Mouse (Mus musculus): ENCODE results near the gene Cfap61. TPM values are rescaled to one million over a fixed set of nuclear protein-coding genes. Genes with fewer than 3 reads are reported as not detected.

Gene Cfap61
- polyA plus RNA-seq, 1 experiment from 2014 or later = 1.2 TPM

GRCm38 (mm10) chr2:146107980-146108379 lies 173.4 kb downstream of the Cfap61 start:
- no peak for ATAC-seq (ENCODE audit: borderline replicate concordance, extremely low read depth, low FRiP score, low TSS enrichment)
- no peak overlapping the region for H3K27ac ChIP-seq
- WGBS = 89% methylated on average over 4 of the region's 4 CpGs

DNA sequence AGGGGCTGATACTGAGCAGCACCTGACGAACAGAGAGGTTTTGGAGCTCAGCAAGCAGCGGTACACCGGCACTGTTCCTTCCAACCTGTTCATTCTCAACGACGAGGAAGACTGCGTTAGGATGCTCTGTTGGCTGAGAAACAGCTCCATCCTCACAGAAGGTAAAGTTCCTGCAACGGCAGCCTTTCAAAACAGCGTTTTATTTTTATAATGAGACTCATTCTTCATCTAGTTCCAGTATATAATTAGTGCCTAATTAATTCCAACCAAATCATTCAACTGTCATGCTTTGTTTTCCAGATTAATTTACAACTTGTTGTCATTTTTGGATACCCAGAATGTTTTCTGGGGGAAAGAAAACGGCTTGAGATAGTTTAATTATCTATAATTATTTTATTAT lies 175.3 kb downstream of the Cfap61 start:
- H3K4me3 ChIP-seq = no peak overlapping the region
- WGBS = 76% methylated on average over 9 of the region's 9 CpGs
- H3K27me3 ChIP-seq = no peaks in the 10 kb centered on the region
- no peak overlapping the region for H3K27ac ChIP-seq
- H3K9ac ChIP-seq = no peak overlapping the region
- H3K4me2 ChIP-seq = no peak overlapping the region
- H3K4me1 ChIP-seq = no peaks in the 10 kb centered on the region
- H3K36me3 ChIP-seq = no peaks in the 10 kb centered on the region
- no peak for ATAC-seq (ENCODE audit: borderline replicate concordance, extremely low read depth, low FRiP score, low TSS enrichment)
- H3K9me3 ChIP-seq = no peaks in the 10 kb centered on the region

More at GRCm38 (mm10) chr2:146107980-146108379, 173.4 kb downstream of the Cfap61 start:
- no peaks in the 10 kb centered on the region for H3K9me3 ChIP-seq
- H3K4me3 ChIP-seq = no peak overlapping the region
- no peaks in the 10 kb centered on the region for H3K27me3 ChIP-seq
- no peaks in the 10 kb centered on the region for H3K4me1 ChIP-seq
- no peaks in the 10 kb centered on the region for H3K36me3 ChIP-seq
- H3K4me2 ChIP-seq = no peak overlapping the region
- H3K9ac ChIP-seq = no peak overlapping the region

DNA sequence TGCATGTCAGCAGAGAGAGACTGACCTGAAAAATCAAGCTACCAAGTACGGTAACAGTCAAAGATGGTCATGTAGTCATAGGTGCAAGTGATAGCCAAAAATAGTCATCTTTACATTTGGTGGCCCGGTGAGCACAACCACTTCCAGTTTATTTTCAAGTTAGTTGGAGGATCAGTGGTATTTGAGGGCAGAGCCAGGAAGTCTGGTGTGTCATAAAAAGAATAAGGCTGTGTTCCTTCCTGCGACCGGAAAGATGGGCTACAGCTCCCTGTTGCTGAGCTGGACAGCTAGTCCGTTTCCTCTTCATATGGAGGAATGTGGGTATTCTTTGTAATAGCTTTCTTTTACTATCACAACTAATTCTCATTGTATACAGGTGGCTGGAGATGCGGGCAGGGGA lies 181.7 kb downstream of the Cfap61 start:
- no peak overlapping the region for H3K27ac ChIP-seq
- no peaks in the 10 kb centered on the region for H3K36me3 ChIP-seq
- no peak overlapping the region for H3K4me2 ChIP-seq
- no peaks in the 10 kb centered on the region for H3K4me1 ChIP-seq
- no peak overlapping the region for H3K9ac ChIP-seq
- WGBS = 81% methylated on average over 6 of the region's 6 CpGs
- H3K4me3 ChIP-seq = no peak overlapping the region
- no peaks in the 10 kb centered on the region for H3K9me3 ChIP-seq
- no peaks in the 10 kb centered on the region for H3K27me3 ChIP-seq
- no peak for ATAC-seq (ENCODE audit: borderline replicate concordance, extremely low read depth, low FRiP score, low TSS enrichment)

DNA sequence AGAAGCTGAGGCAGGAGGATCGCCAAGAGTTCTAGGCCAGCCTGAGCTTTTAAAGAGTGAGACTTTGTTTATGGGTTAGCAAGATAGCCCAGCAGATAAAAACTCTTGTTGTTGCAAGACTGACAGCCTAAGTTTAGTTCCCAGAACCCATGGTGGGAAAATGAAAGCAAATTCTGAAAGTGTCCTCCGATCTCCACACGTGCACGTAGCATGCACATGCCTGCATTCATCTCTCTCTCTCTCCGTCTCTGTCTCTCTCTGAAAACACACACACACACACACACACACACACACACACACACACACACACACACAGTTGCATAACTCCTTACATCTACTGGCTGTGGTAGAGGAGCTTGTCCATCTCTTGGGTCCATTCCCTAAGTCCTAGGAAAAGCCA lies 182.1 kb downstream of the Cfap61 start:
- no peak for ATAC-seq (ENCODE audit: borderline replicate concordance, extremely low read depth, low FRiP score, low TSS enrichment)
- Histone ChIP-seq H3K4me1 (no peaks in the 10 kb centered on the region), H3K9me3 (no peaks in the 10 kb centered on the region), H3K4me3 (no peak overlapping the region), H3K9ac (no peak overlapping the region), H3K27ac (no peak overlapping the region), H3K36me3 (no peaks in the 10 kb centered on the region), H3K4me2 (no peak overlapping the region), H3K27me3 (no peaks in the 10 kb centered on the region)
- WGBS = 96% methylated on average over 4 of the region's 5 CpGs

DNA sequence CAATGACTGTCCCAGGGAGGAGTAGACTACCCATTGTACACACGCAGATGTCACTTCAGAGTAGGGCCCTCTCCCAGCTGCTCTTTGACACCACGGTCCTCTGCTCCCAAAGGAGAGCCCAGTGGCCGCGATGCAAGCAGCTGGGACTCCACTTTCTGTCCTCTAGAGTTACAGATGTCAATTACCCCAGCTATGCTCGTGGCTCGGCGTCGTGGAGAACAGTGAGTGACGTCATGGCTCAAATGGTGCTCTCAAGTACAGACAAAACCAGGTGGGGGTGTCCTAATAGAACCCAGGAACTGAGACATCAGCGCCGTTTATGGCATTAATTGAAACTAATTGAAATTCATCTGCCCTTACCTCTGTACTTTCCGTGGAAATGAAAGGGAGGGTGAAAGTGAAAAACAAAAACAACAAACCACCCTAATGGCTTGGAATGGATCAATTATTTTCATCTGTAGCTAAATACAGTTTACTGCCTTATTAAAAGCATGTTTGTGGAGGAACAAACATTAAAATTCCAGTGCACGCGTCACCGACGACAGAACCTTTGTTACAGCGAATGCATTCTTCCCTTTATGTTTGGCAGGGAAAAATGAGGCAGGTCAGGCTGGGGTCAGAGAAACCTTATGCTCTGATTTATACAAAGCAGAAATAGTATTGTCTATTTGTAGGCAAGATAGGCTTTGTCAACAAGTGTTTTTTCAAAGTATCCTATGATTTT lies 182.8 kb downstream of the Cfap61 start:
- no peaks in the 10 kb centered on the region for H3K36me3 ChIP-seq
- H3K9me3 ChIP-seq = no peaks in the 10 kb centered on the region
- H3K4me1 ChIP-seq = no peaks in the 10 kb centered on the region
- no peaks in the 10 kb centered on the region for H3K27me3 ChIP-seq
- no peak overlapping the region for H3K27ac ChIP-seq
- no peak for ATAC-seq (ENCODE audit: borderline replicate concordance, extremely low read depth, low FRiP score, low TSS enrichment)
- H3K9ac ChIP-seq = no peak overlapping the region
- WGBS = 66% methylated on average over 17 of the region's 17 CpGs
- H3K4me3 ChIP-seq = no peak overlapping the region
- no peak overlapping the region for H3K4me2 ChIP-seq

GRCm38 (mm10) chr2:146117915-146118403 lies 183.4 kb downstream of the Cfap61 start:
- Histone ChIP-seq H3K9ac (no peak overlapping the region), H3K27me3 (no peaks in the 10 kb centered on the region), H3K4me1 (no peaks in the 10 kb centered on the region), H3K4me3 (no peak overlapping the region), H3K27ac (no peak overlapping the region), H3K4me2 (no peak overlapping the region), H3K9me3 (no peaks in the 10 kb centered on the region), H3K36me3 (no peaks in the 10 kb centered on the region)
- WGBS = 58% methylated on average over 3 of the region's 3 CpGs
- ATAC-seq (ENCODE audit: borderline replicate concordance, extremely low read depth, low FRiP score, low TSS enrichment) = no peak

DNA sequence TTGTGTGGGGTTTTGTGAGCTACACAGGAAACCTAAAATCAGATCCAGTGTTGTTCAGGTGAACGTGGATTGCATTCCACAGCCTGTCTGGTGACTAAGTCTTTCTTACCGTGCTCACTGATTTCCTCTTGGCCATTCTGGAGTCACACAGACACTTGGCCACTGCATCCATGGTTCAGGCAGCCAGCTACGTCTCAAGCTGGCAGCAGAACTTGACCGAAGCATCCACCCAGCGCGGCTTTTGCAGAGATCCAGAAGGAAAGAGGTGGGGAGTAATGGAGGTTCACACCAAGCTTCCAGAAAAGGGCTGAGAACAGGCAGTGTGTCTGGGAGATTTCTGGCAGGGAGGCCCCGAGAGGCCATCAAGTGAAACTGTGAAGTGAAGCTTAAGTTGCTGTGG lies 187.0 kb downstream of the Cfap61 start:
- no peaks in the 10 kb centered on the region for H3K36me3 ChIP-seq
- ATAC-seq (ENCODE audit: borderline replicate concordance, extremely low read depth, low FRiP score, low TSS enrichment) = no peak
- no peaks in the 10 kb centered on the region for H3K4me1 ChIP-seq
- no peaks in the 10 kb centered on the region for H3K9me3 ChIP-seq
- no peak overlapping the region for H3K4me3 ChIP-seq
- no peak overlapping the region for H3K27ac ChIP-seq
- no peaks in the 10 kb centered on the region for H3K27me3 ChIP-seq
- WGBS = 76% methylated on average over 7 of the region's 7 CpGs
- no peak overlapping the region for H3K9ac ChIP-seq
- no peak overlapping the region for H3K4me2 ChIP-seq

- Histone ChIP-seq H3K9ac (no peak overlapping the region), H3K27me3 (no peaks in the 10 kb centered on the region), H3K36me3 (no peaks in the 10 kb centered on the region), H3K4me1 (no peaks in the 10 kb centered on the region), H3K4me3 (no peak overlapping the region), H3K4me2 (no peak overlapping the region), H3K9me3 (no peaks in the 10 kb centered on the region), H3K27ac (no peak overlapping the region)
- ATAC-seq (ENCODE audit: borderline replicate concordance, extremely low read depth, low FRiP score, low TSS enrichment) = no peak
- 86% methylated on average over 2 of the region's 2 CpGs for WGBS
Measured at GRCm38 (mm10) chr2:146125129-146125528, 190.5 kb downstream of the Cfap61 start.

- no peak overlapping the region for H3K4me2 ChIP-seq
- no peaks in the 10 kb centered on the region for H3K27me3 ChIP-seq
- no peaks in the 10 kb centered on the region for H3K4me1 ChIP-seq
- 85% methylated on average over 6 of the region's 6 CpGs for WGBS
- no peaks in the 10 kb centered on the region for H3K9me3 ChIP-seq
- H3K36me3 ChIP-seq = no peaks in the 10 kb centered on the region
- H3K9ac ChIP-seq = no peak overlapping the region
- H3K4me3 ChIP-seq = no peak overlapping the region
- ATAC-seq (ENCODE audit: borderline replicate concordance, extremely low read depth, low FRiP score, low TSS enrichment) = no peak
- no peak overlapping the region for H3K27ac ChIP-seq
Measured at GRCm38 (mm10) chr2:146128622-146129021, 194.0 kb downstream of the Cfap61 start.

GRCm38 (mm10) chr2:146130514-146130913 lies 195.9 kb downstream of the Cfap61 start:
- H3K4me1 ChIP-seq = no peaks in the 10 kb centered on the region
- 91% methylated on average over 3 of the region's 3 CpGs for WGBS

DNA sequence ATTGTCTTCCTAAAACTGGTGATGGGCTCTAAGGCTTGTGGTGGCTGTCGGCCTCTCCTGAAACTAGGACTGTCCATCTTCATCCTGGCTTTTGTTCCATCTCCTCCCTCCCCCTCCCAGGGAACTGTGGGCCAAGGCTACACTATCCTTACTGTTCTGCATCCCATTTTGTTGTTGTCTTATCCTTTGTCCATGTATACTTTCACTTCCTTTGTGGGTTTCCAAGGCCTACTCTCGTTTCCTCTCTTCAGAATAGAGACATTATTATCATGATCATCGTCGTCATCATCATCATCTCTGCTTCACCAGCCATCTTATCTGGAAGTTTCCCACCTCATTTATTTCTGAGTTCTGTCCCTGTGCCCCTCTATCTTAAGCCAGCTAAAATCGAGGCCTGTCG lies 199.7 kb downstream of the Cfap61 start:
- H3K4me1 ChIP-seq = no peaks in the 10 kb centered on the region
- H3K4me2 ChIP-seq = no peak overlapping the region
- H3K9ac ChIP-seq = no peak overlapping the region
- WGBS = 74% methylated on average over 6 of the region's 6 CpGs
- H3K4me3 ChIP-seq = no peak overlapping the region
- ATAC-seq (ENCODE audit: borderline replicate concordance, extremely low read depth, low FRiP score, low TSS enrichment) = no peak
- H3K9me3 ChIP-seq = no peaks in the 10 kb centered on the region
- no peaks in the 10 kb centered on the region for H3K36me3 ChIP-seq
- H3K27me3 ChIP-seq = no peaks in the 10 kb centered on the region
- no peak overlapping the region for H3K27ac ChIP-seq

More at GRCm38 (mm10) chr2:146130514-146130913, 195.9 kb downstream of the Cfap61 start:
- Histone ChIP-seq H3K9ac (no peak overlapping the region), H3K27me3 (no peaks in the 10 kb centered on the region), H3K4me2 (no peak overlapping the region), H3K36me3 (no peaks in the 10 kb centered on the region), H3K27ac (no peak overlapping the region), H3K4me3 (no peak overlapping the region), H3K9me3 (no peaks in the 10 kb centered on the region)
- no peak for ATAC-seq (ENCODE audit: borderline replicate concordance, extremely low read depth, low FRiP score, low TSS enrichment)

DNA sequence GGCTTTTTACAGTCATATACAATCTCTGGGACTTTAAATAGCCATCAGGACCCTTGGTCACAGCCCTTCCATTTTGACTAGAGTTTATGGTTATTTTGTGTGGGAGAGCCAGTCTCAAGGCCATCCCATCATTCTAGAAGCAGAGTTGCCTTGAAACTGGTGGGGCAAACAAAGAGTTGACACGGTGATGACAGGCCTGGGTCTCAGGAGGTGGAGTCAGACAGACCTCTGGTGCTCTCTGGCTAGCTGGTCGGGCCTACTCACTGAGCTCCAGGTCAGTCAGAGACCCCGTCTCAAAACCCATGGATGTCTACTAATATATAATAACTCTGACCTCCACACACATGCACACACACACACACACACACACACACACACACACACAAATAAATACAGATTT lies 206.1 kb downstream of the Cfap61 start:
- Histone ChIP-seq H3K27ac (no peak overlapping the region), H3K9ac (no peak overlapping the region), H3K9me3 (no peaks in the 10 kb centered on the region), H3K36me3 (no peaks in the 10 kb centered on the region), H3K4me2 (no peak overlapping the region), H3K4me3 (no peak overlapping the region), H3K27me3 (no peaks in the 10 kb centered on the region), H3K4me1 (no peaks in the 10 kb centered on the region)
- no peak for ATAC-seq (ENCODE audit: borderline replicate concordance, extremely low read depth, low FRiP score, low TSS enrichment)
- WGBS = 70% methylated on average over 3 of the region's 3 CpGs
